Mouse (Mus musculus): ENCODE measurements around the gene Mapkap1.

- TF ChIP-seq CTCF (IDR thresholded peaks at IDR 0.05; ENCODE audit: low read depth, low read length) (no peak), GATA1 (IDR thresholded peaks at IDR 0.05; ENCODE audit: borderline replicate concordance, low read length) (no peak)
Measured at GRCm38 (mm10) chr2:34621485-34621884, 214.9 kb downstream of the Mapkap1 start.

Data from G1E (cell line).